Mouse (Mus musculus) layer of hippocampus, postnatal 14 days (tissue): Measurements from ENCODE around the gene Tmc8. TPM values are rescaled to one million over a fixed set of nuclear protein-coding genes. Genes with fewer than 3 reads are reported as not detected.
"Not testable (repeated sequence)": the region's sequence is repeated elsewhere in the genome, so short reads cannot be mapped to it uniquely, and the experiment has no call there.

Source experiments
- DNase-seq, 2 experiments: peaks; one replicate each; pipeline ENCODE4 v3.0.0; 2021 to 2022; ENCODE audit warnings: low spot score in 2 of 2, mixed read lengths in 1 of 2
- total RNA-seq, 2 experiments: library from RNA; stranded (reverse); gene quantifications; 2 replicates each; pipeline ENCODE4 v1.2.3; 2021

The Tmc8 gene
- total RNA-seq, 2 experiments from 2014 or later, result 0.88 to 1.6 TPM

DNA sequence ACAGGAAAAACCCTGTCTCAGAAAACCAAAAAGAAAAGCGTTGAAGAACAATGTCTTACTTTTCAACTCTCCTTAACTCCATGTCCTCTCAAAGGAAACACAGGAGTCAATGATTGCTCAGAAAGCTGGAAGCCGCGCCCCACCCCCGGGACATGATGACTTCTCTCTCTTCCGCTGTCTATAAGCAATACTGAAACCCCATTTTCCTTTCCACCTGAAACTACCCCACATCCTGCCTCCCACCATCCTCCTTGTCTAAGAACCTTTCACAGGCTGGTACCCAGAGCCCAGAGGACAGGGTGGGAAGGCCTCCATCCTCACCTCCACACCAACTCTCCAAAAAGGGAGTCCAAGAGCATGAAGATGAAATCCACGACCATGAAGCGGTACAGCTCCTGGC is 9.5 kb upstream of the Tmc8 start:
- no peak for DNase-seq

DNA sequence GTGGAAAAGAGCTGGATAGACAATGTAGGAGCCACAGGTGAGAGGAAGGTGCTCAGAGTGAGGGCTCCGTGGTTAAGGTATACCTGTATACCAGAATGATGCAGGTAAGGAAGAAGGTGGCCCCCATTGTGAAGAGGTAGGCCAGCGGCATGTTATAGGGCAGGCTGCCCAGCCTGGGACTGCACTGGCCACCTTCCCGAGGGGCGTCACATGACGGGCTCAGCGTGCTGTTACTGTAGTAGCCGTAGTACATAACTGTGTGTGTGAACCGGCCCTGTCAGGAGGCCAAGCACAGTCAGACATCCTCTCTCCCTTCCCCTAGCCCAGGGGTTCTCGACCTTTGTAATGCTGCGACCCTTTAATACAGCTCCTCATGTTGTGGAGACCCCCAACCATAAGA is 7.0 kb upstream of the Tmc8 start:
- DNase-seq, result no peak

DNA sequence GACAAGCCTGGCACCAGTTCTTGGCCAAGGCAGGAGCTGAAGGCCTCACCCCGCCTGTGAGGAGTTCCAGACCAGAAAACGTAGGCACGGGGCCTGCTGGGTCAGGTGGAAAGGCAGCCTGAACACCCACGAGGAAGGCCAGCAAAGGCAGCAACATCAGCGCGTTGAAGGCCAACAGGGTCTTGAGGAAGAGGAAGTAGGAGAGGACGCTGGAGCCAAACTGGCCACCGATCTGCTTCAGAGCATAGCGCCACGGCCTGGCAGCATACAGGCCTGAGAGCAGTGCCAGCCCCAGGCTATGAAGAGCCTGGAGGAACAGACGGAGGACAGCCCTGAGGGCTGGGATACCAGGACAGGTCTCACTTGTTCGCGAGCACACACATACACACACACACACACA is 6.3 kb upstream of the Tmc8 start:
- no peak for DNase-seq

GRCm38 (mm10) chr11:117776085-117776792 is 5.6 kb upstream of the Tmc8 start:
- DNase-seq, result no peak

- no peak for DNase-seq
These were observed 4.8 kb upstream of the Tmc8 start for GRCm38 (mm10) chr11:117777111-117777510.

- DNase-seq, result no peak
These were observed 3.8 kb upstream of the Tmc8 start for GRCm38 (mm10) chr11:117778031-117778430.

- no peak for DNase-seq
These were observed 2.9 kb upstream of the Tmc8 start for GRCm38 (mm10) chr11:117778851-117779433.

GRCm38 (mm10) chr11:117779434-117780198 is 2.3 kb upstream of the Tmc8 start:
- no peak for DNase-seq

GRCm38 (mm10) chr11:117780199-117780515 is 1.7 kb upstream of the Tmc8 start:
- no peak for DNase-seq

- no peak for DNase-seq
These were observed 1.2 kb upstream of the Tmc8 start for GRCm38 (mm10) chr11:117780582-117781111.

DNA sequence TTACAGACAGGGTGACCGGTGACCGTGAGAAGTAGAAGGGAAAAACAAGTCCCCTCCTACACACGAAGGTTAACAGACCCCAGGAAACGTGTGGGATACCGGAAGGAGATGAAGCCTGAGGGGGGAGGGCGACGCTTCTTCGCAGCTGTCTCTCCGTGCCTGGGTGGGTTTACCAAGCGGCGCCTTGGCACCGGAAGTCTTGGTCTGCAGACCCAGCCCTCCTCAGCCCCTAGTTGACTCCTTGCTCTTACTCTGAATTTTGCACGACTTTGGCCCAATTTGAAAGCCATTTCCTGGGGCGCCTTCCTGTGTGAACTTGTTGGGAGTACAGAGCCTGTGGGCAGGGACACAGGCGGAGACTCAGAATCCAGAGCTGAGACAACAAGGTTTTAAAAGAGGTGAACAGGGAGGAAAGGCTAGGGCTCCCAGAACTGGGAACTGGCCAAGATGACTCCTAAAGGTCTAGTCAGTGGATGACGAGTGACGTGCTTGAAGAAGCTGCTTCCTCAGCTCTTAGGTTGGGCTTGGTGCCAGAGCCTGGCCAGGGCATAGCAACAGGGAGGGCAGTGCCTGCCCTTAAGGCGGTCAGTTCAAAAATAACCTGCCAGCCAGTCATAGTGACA is 566 bp upstream of the Tmc8 start:
- no peak for DNase-seq

DNA sequence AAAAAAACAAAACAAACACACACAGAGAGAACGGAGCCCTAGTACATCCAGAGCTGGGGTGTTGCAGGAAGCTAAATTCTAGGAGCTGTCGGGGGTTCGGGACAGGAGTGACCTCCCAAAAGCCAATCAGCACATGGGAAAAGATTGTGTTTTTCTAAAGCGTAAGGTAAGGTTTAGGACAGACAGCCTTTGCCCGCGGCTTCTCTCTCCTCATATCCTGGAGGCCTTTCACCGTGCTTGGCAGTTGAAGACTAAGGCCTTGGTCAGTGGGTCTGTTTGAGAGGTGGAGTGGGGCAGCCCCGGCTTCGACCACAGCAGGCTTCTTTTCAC is 794 bp downstream of the Tmc8 start:
- DNase-seq, result no peak

DNA sequence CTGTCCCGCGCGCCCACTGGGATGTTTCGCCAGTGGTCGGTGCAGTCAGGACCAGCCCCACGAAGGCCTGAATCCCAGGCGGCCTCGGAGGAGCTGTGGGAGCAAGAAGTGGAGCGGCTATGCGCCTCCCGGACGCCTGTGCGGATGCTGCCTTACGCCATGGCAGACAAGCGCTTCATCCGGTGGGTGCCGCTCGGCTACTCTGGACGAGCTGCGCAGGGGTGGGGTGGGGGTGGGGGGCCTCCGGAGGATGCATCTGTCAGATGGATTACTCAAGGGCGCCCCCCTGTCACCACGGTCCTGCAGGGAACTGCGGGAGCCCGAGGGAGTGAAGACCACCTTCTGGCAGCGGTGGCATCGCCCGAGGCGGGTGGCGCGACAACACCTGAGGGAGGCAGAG is 1.2 kb downstream of the Tmc8 start:
- peak; percentile 61 to 67 for DNase-seq

DNA sequence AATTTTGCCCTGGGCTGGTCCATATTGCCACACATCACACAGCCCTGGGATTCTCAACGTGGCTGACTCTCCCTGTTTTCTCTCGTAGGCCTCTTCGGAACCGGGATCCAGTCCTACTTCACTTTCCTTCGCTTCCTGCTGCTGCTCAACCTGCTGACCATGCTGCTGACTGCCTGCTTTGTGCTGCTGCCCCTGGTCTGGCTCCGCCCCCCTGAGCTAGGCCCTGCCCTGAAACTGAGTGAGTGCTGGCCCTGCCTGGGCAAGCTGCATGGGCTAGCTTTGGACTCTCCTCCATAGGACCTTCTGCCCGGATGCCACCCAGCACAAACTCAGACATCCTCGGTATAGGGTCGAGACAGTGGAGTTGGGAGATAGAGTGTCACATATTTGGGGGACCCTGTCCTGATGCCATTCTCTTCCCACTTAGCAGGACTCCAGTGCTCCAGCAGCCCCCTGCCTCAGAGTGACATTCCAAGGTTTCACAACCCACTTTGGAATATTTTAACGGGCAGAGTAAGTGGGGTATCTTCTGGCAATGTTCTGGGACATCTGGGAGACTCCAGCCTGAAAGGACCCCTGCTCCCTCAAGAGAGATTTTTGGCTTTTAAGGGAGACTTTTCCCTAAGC is 1.9 kb downstream of the Tmc8 start:
- DNase-seq, result no peak

- DNase-seq, result no peak
These were observed 4.4 kb downstream of the Tmc8 start for GRCm38 (mm10) chr11:117786294-117786693.

DNA sequence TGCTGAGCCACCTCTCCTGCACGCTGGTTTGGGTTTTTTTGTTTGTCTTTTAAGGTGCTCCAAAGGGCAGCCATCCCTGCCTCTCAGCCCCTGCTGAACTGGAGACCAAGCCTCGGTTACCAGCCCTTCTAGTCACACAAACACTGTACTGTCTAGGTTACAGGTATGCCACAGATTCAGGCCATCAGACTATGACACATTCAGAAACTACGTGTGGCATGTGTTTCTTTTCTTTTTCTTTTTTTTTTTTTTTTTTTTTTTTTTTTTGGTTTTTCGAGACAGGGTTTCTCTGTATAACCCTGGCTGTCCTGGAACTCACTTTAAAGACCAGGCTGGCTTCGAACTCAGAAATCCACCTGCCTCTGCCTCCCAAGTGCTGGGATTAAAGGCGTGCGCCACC is 6.6 kb downstream of the Tmc8 start:
- not testable (repeated sequence) for DNase-seq

GRCm38 (mm10) chr11:117790286-117790685 is 8.4 kb downstream of the Tmc8 start:
- peak in 1 of 2 experiments; percentile 49 for DNase-seq

- no peak for DNase-seq
These were observed 9.0 kb downstream of the Tmc8 start for GRCm38 (mm10) chr11:117790703-117791440.

DNA sequence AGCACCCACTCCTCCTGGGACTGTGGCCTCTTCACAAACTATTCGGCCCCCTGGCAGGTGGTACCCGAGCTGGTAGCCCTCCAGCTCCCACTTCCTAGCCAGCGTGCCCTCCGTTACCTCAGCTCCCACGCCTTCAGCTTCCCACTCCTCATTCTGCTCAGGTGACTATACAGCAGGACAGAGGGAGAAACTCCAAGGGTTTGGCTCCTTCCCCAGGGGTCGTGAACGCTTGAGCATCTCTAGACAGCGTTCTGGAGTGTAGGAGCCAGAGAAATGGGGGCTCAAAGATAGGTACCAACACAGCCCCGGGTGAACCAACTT is 9.5 kb downstream of the Tmc8 start:
- no peak for DNase-seq

DNA sequence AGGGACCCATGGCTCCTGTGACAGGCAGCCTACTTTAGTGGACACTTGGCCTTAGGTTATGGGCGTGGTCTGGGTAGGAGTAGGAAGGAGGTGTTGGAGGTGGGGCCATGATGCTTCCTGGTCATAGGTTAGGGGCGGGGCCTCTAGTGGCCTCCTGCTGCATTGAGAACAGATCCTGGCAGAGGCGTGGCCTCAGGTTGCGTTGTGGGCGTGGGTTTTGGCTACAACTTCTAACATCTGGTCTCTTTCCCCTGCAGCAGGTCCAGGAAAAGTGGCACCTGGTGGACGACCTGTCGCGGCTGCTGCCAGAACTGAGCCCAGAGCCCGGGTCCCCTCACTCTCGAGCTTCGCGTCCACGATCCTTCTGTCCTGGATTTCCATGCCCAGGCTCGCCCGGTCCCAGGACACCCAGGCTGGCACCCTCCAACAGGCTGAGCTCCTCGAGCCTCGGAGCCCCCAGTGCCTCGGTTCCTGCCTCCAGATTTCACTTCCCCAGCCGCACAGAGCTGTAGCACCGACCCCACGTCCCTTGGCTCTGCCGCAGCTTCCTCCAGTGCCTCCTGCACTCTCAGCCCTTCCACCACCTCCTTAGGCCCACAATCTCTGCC is 10.5 kb downstream of the Tmc8 start:
- DNase-seq, result no peak
